Mouse (Mus musculus): ENCODE measurements at regions not wholly inside any gene's neighbourhood (a gene's known extent, or its start where the extent isn't known, plus 50 kb on each side); places are given as distances from the start of the nearest gene placed in this dataset.

- no peak for TF ChIP-seq CTCF (IDR thresholded peaks at IDR 0.05; ENCODE audit: borderline replicate concordance, insufficient read depth, low read depth, low read length)
- TF ChIP-seq POLR2A (IDR thresholded peaks at IDR 0.05; ENCODE audit: borderline replicate concordance, insufficient read depth, low read length): no peak
Measured at GRCm38 (mm10) chr9:61016673-61017072, 222.3 kb downstream of the Uaca start.

Measured in cerebellum, adult 2 months (tissue).